Mouse (Mus musculus) MEL (cell line): ENCODE data around the gene Babam2. TPM values are rescaled to one million over a fixed set of nuclear protein-coding genes. Genes with fewer than 3 reads are reported as not detected.
A peak's percentile ranks its signal among the peaks of the same experiment; 100 is the strongest.

Source experiments
- DNase-seq: peaks from one replicate; pipeline ENCODE4 v3.0.0; 2011; ENCODE audit warnings: low read depth, low spot score
- H3K27ac ChIP-seq: 2 replicates; pipeline ENCODE4 v1.5.1; 2012; ENCODE audit warnings: low read depth, mild to moderate bottlenecking, control low read depth, low read length, moderate library complexity; ENCODE audit not compliant: control insufficient read depth
- H3K27me3 ChIP-seq, 2 experiments: fragments of 150-350 bp in 1 of 2; sonication (generic) in 1 of 2; 2 replicates each; pipeline ENCODE4 v1.6.1; 2012; ENCODE audit warnings: low read length in 2 of 2, mild to moderate bottlenecking in 2 of 2, improper control_type of control experiment in 1 of 2, moderate library complexity in 1 of 2; ENCODE audit not compliant: insufficient read depth in 2 of 2, control insufficient read depth in 1 of 2
- H3K36me3 ChIP-seq, 2 experiments: 2 replicates each; pipeline ENCODE4 v1.6.1; 2012 to 2014; ENCODE audit warnings: low read length in 2 of 2, improper control_type of control experiment in 1 of 2, inconsistent platforms in 1 of 2, mild to moderate bottlenecking in 1 of 2; ENCODE audit not compliant: insufficient read depth in 2 of 2, control insufficient read depth in 1 of 2
- H3K4me1 ChIP-seq, 2 experiments: fragments of 150-350 bp in 1 of 2; sonication (generic) in 1 of 2; 2 replicates each; pipeline ENCODE4 v1.6.1; 2012; ENCODE audit warnings: low read length in 2 of 2, improper control_type of control experiment in 1 of 2, mild to moderate bottlenecking in 1 of 2; ENCODE audit not compliant: insufficient read depth in 2 of 2, control insufficient read depth in 1 of 2
- H3K4me3 ChIP-seq, 2 experiments: fragments of 150-350 bp in 1 of 2; sonication (generic) in 1 of 2; 2 replicates each; pipeline ENCODE4 v1.5.1; 2012; ENCODE audit warnings: low read depth in 2 of 2, low read length in 2 of 2, mild to moderate bottlenecking in 2 of 2, moderate library complexity in 2 of 2, control low read depth in 1 of 2, improper control_type of control experiment in 1 of 2; ENCODE audit not compliant: control insufficient read depth in 1 of 2, insufficient read depth in 1 of 2
- H3K79me2 ChIP-seq: 2 replicates; pipeline ENCODE4 v1.6.1; 2012; ENCODE audit warnings: mild to moderate bottlenecking, low read length, moderate library complexity; ENCODE audit not compliant: control insufficient read depth, poor library complexity, insufficient read depth
- H3K9ac ChIP-seq: 2 replicates; pipeline ENCODE4 v1.6.1; 2012; ENCODE audit warnings: low read depth, mild to moderate bottlenecking, control low read depth, low read length, moderate library complexity; ENCODE audit not compliant: control insufficient read depth, poor library complexity, severe bottlenecking
- H3K9me3 ChIP-seq: fragments of 150-350 bp; sonication (generic); replicated peaks from 2 replicates; pipeline ENCODE4 v1.6.1; 2012; ENCODE audit warnings: mild to moderate bottlenecking, low read length, improper control_type of control experiment, moderate library complexity; ENCODE audit not compliant: insufficient read depth
- CHD2 ChIP-seq: IDR thresholded peaks from 2 replicates; pipeline ENCODE4 v1.6.1; 2011; ENCODE audit warnings: low read length, improper control_type of control experiment
- E2F4 ChIP-seq: IDR thresholded peaks from 2 replicates; pipeline ENCODE4 v1.6.1; 2011; ENCODE audit warnings: low read depth, low read length, improper control_type of control experiment, borderline replicate concordance
- ELF1 ChIP-seq: IDR thresholded peaks from 2 replicates; pipeline ENCODE4 v1.6.1; 2014; ENCODE audit warnings: low read depth, mild to moderate bottlenecking, inconsistent platforms, low read length, improper control_type of control experiment, moderate library complexity
- EP300 ChIP-seq, 2 experiments: IDR thresholded peaks; 2 replicates each; pipeline ENCODE4 v1.6.1; 2011; ENCODE audit warnings: improper control_type of control experiment in 2 of 2, low read length in 2 of 2, low read depth in 1 of 2, mild to moderate bottlenecking in 1 of 2
- GATA1 ChIP-seq: IDR thresholded peaks from 2 replicates; pipeline ENCODE4 v1.6.1; 2011; ENCODE audit warnings: low read depth, low read length, improper control_type of control experiment
- KAT2A ChIP-seq: conservative IDR thresholded peaks from 2 replicates; pipeline ENCODE4 v1.6.1; 2012; ENCODE audit warnings: low read depth, low read length, improper control_type of control experiment, inconsistent platforms
- POLR2A ChIP-seq, 2 experiments: IDR thresholded peaks; 2 replicates each; pipeline ENCODE4 v1.6.1; 2011 to 2012; ENCODE audit warnings: low read length in 2 of 2, mild to moderate bottlenecking in 2 of 2, control low read depth in 1 of 2, improper control_type of control experiment in 1 of 2, low read depth in 1 of 2, moderate library complexity in 1 of 2; ENCODE audit not compliant: control insufficient read depth in 1 of 2, insufficient read depth in 1 of 2, poor library complexity in 1 of 2
- RAD21 ChIP-seq: IDR thresholded peaks from 2 replicates; pipeline ENCODE4 v1.6.1; 2011; ENCODE audit warnings: mild to moderate bottlenecking, low read depth, low read length, improper control_type of control experiment
- RCOR1 ChIP-seq: IDR thresholded peaks from 2 replicates; pipeline ENCODE4 v1.6.1; 2012; ENCODE audit warnings: low read depth, mild to moderate bottlenecking, inconsistent platforms, low read length, improper control_type of control experiment
- SMC3 ChIP-seq: IDR thresholded peaks from 2 replicates; pipeline ENCODE4 v1.6.1; 2011; ENCODE audit warnings: low read depth, low read length, improper control_type of control experiment
- TBP ChIP-seq: IDR thresholded peaks from 2 replicates; pipeline ENCODE4 v1.8.0; 2011; ENCODE audit warnings: low read depth, low read length, improper control_type of control experiment
- TCF12 ChIP-seq: IDR thresholded peaks from 2 replicates; pipeline ENCODE4 v1.6.1; 2014; ENCODE audit warnings: low read depth, mild to moderate bottlenecking, inconsistent platforms, low read length, improper control_type of control experiment, moderate library complexity
- USF1 ChIP-seq: IDR thresholded peaks from 2 replicates; pipeline ENCODE4 v1.6.1; 2014; ENCODE audit warnings: low read depth, mild to moderate bottlenecking, inconsistent platforms, low read length, improper control_type of control experiment, moderate library complexity
- USF2 ChIP-seq, 2 experiments: IDR thresholded peaks; 2 replicates each; pipeline ENCODE4 v1.6.1; 2011 to 2012; ENCODE audit warnings: improper control_type of control experiment in 2 of 2, low read length in 2 of 2, borderline replicate concordance in 1 of 2, inconsistent platforms in 1 of 2, low read depth in 1 of 2, mild to moderate bottlenecking in 1 of 2; ENCODE audit not compliant: insufficient read depth in 1 of 2
- ZC3H11A ChIP-seq: IDR thresholded peaks from 2 replicates; pipeline ENCODE4 v1.6.1; 2012; ENCODE audit warnings: low read depth, mild to moderate bottlenecking, inconsistent platforms, low read length, improper control_type of control experiment
- ZKSCAN1 ChIP-seq: IDR thresholded peaks from 2 replicates; pipeline ENCODE4 v1.6.1; 2012; ENCODE audit warnings: low read depth, mild to moderate bottlenecking, inconsistent platforms, low read length, improper control_type of control experiment, moderate library complexity
- ZMIZ1 ChIP-seq: IDR thresholded peaks from 2 replicates; pipeline ENCODE4 v1.6.1; 2012; ENCODE audit warnings: low read depth, mild to moderate bottlenecking, inconsistent platforms, low read length, improper control_type of control experiment, moderate library complexity
- ZNF384 ChIP-seq: IDR thresholded peaks from 2 replicates; pipeline ENCODE4 v1.6.1; 2012; ENCODE audit warnings: low read depth, mild to moderate bottlenecking, inconsistent platforms, low read length, improper control_type of control experiment
- polyA plus RNA-seq, 2 experiments: library from polyadenylated mRNA; stranded (reverse) in 1 of 2; unstranded in 1 of 2; fragments of >175 nt in 1 of 2; fragments of >200 nt in 1 of 2; gene quantifications; 2 replicates each; pipeline versions ENCODE4 v1.2.1 to v1.2.4; 2012; ENCODE audit warnings: low replicate concordance in 2 of 2, low read depth in 1 of 2; ENCODE audit not compliant: insufficient read length in 2 of 2, insufficient read depth in 1 of 2, missing spikeins in 1 of 2
- total RNA-seq: library from RNA; depleted of rRNA; stranded (reverse); fragments of 300-350 nt; gene quantifications from 2 replicates; pipeline ENCODE4 v1.2.3, GENCODE M21; 2012

Babam2 gene
- total and polyA plus RNA-seq, 3 experiments: 43.3 to 86.6 TPM; not detected in 1

DNA sequence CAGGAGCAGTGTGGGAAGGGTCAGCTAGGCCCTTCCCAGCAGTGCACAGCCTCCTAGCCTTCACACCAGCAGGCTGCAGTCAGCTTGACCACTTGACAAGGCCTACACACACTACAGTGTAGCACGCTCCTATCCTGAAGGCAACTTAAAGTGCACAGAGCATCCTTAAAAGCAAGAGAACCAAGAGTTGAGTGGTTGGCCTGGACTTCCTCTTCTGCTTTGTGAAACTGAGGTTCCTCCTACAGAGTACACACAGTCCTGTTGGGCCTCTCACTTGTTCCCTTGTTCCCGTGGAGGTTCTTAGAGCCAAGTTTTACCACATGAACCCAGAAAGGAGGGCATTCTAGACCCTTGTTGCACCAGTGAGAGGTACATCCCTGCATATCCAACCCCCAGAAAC is 388.1 kb downstream of the Babam2 start:
- no peaks in the 10 kb centered on the region for H3K36me3 ChIP-seq
- H3K9ac ChIP-seq: no peak overlapping the region
- peak; percentile 41 for DNase-seq
- no peak overlapping the region for H3K4me3 ChIP-seq
- no peak overlapping the region for H3K27ac ChIP-seq
- no peaks in the 10 kb centered on the region for H3K4me1 ChIP-seq
- H3K79me2 ChIP-seq: no peaks in the 10 kb centered on the region
- TF ChIP-seq POLR2A (IDR thresholded peaks at IDR 0.05; ENCODE audit: control insufficient read depth in 1 of 2, insufficient read depth in 1 of 2, low read depth in 1 of 2, low read length in 2 of 2, poor library complexity in 1 of 2): no peak
- no peak for TF ChIP-seq USF1
- TF ChIP-seq E2F4: no peak
- TF ChIP-seq USF2 (IDR thresholded peaks at IDR 0.05; ENCODE audit: borderline replicate concordance in 1 of 2, insufficient read depth in 1 of 2, low read depth in 1 of 2, low read length in 2 of 2): no peak
- TF ChIP-seq ZMIZ1: no peak
- no peak for TF ChIP-seq GATA1
- TF ChIP-seq ZKSCAN1: no peak
- no peak for TF ChIP-seq RAD21
- TF ChIP-seq KAT2A: no peak
- H3K27me3 ChIP-seq: no peaks in the 10 kb centered on the region; a peak in 1 of 4 replicates
- no peaks in the 10 kb centered on the region for H3K9me3 ChIP-seq

DNA sequence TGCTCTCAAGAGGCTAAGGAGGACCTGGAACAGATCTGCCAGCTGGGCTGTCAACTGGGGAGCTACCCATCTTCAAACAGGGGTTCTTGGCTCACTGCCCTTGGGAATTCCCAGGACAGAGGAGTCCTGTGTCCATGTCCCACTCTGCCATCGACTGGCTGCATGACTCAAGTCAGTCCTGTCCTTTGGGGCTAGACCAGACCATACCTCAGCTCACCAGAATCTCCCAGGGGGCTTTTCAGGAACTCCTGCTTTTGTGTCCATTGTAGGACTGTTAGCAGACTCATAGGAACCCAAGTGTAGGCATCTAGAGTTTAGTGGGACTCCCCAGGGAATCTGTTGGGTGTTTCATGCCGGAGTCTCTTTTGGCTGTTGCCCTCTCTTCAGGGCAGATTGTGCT is 388.5 kb downstream of the Babam2 start:
- no peaks in the 10 kb centered on the region; a peak in 1 of 4 replicates for H3K27me3 ChIP-seq
- no peak for DNase-seq
- H3K4me1 ChIP-seq: no peaks in the 10 kb centered on the region
- H3K9me3 ChIP-seq: no peaks in the 10 kb centered on the region
- TF ChIP-seq ZKSCAN1: no peak
- no peak for TF ChIP-seq ZNF384
- TF ChIP-seq EP300 (IDR thresholded peaks at IDR 0.05; ENCODE audit: low read depth in 1 of 2, low read length in 2 of 2): no peak
- no peak for TF ChIP-seq ZC3H11A
- no peak for TF ChIP-seq USF1
- no peak for TF ChIP-seq TCF12
- TF ChIP-seq POLR2A (IDR thresholded peaks at IDR 0.05; ENCODE audit: control insufficient read depth in 1 of 2, insufficient read depth in 1 of 2, low read depth in 1 of 2, low read length in 2 of 2, poor library complexity in 1 of 2): no peak
- TF ChIP-seq RCOR1: no peak
- no peak for TF ChIP-seq ELF1
- TF ChIP-seq CHD2: no peak
- TF ChIP-seq TBP: no peak
- no peak for TF ChIP-seq SMC3
- no peak overlapping the region for H3K27ac ChIP-seq
- H3K9ac ChIP-seq: no peak overlapping the region
- no peaks in the 10 kb centered on the region for H3K36me3 ChIP-seq
- no peak overlapping the region for H3K4me3 ChIP-seq
- H3K79me2 ChIP-seq: no peaks in the 10 kb centered on the region
